Mouse (Mus musculus) intestine, embryonic 16.5 days (tissue): ENCODE results near the gene Asz1. TPM values are rescaled to one million over a fixed set of nuclear protein-coding genes. Genes with fewer than 3 reads are reported as not detected.

ENCODE experiments used
- ATAC-seq: fragments of 200-750 bp; cut with Nextera tagmentation; 2 replicates; pipeline ENCODE4 v1.8.0; 2017; ENCODE audit warnings: moderate TSS enrichment, moderate library complexity
- H3K27ac ChIP-seq: fragments of 300-500 bp; sonication (generic); 2 replicates; pipeline ENCODE4 v1.5.1; 2014; ENCODE audit warnings: mild to moderate bottlenecking, low read length
- H3K27me3 ChIP-seq: fragments of 300-500 bp; sonication (generic); replicated peaks from 2 replicates; pipeline ENCODE4 v1.6.1; 2014; ENCODE audit warnings: low read length, control low read depth, mixed read lengths; ENCODE audit not compliant: control insufficient read depth, insufficient read depth
- H3K36me3 ChIP-seq: fragments of 300-500 bp; sonication (generic); 2 replicates; pipeline ENCODE4 v1.6.1; 2014; ENCODE audit warnings: low read length, control low read depth; ENCODE audit not compliant: control insufficient read depth, insufficient read depth
- H3K4me1 ChIP-seq: fragments of 300-500 bp; sonication (generic); 2 replicates; pipeline ENCODE4 v1.6.1; 2014; ENCODE audit warnings: low read length, control low read depth, mixed read lengths; ENCODE audit not compliant: control insufficient read depth, insufficient read depth
- H3K4me2 ChIP-seq: fragments of 300-500 bp; sonication (generic); 2 replicates; pipeline ENCODE4 v1.6.1; 2014; ENCODE audit warnings: low read depth, low read length, control low read depth
- H3K4me3 ChIP-seq: fragments of 300-500 bp; sonication (generic); 2 replicates; pipeline ENCODE4 v1.5.1; 2014; ENCODE audit warnings: mild to moderate bottlenecking, low read length
- H3K9ac ChIP-seq: fragments of 300-500 bp; sonication (generic); 2 replicates; pipeline ENCODE4 v1.6.1; 2014; ENCODE audit warnings: low read depth, low read length
- H3K9me3 ChIP-seq: fragments of 300-500 bp; sonication (generic); 2 replicates; pipeline ENCODE4 v1.6.1; 2016; ENCODE audit warnings: low read length, control low read depth; ENCODE audit not compliant: control insufficient read depth
- WGBS: fragments of 180-500 bp; shearing (Covaris S2); extraction: QIAGEN DNeasy Blood & Tissue Kit; methylation state at CpG from one replicate; pipeline ENCODE4 v1.1.7; 2014; 5-methylcytosine and 5-hydroxymethylcytosine counted together
- polyA plus RNA-seq: library from polyadenylated mRNA; unstranded; fragments of >200 nt; fragmentation: Nextera tagmentation; extraction: Ambion mirVana; gene quantifications from 2 replicates; pipeline ENCODE4 v1.2.1, GENCODE M21; 2015

Gene Asz1
- polyA plus RNA-seq, 1 experiment from 2014 or later: 0.07 TPM

- Histone ChIP-seq H3K4me3 (peak within 1 kb of the TSS; percentile 51), H3K27me3 (peaks cover 41% of the 10 kb centered on the region), H3K9me3 (no peaks in the 10 kb centered on the region), H3K27ac (no peak within 1 kb of the TSS), H3K4me2 (peak within 1 kb of the TSS; percentile 84), H3K9ac (peak within 1 kb of the TSS; percentile 48), H3K36me3 (no peaks in the 10 kb centered on the region), H3K4me1 (peaks cover 16% of the 10 kb centered on the region)
- peak; percentile 59 for ATAC-seq
- 1% methylated on average over 47 of the region's 47 CpGs for WGBS
Measured at GRCm38 (mm10) chr6:18029746-18030656, 78.9 kb downstream of the Asz1 start, which contains the start of gene Wnt2. Wnt2 (minus strand) TSS chr6:18030585.

DNA sequence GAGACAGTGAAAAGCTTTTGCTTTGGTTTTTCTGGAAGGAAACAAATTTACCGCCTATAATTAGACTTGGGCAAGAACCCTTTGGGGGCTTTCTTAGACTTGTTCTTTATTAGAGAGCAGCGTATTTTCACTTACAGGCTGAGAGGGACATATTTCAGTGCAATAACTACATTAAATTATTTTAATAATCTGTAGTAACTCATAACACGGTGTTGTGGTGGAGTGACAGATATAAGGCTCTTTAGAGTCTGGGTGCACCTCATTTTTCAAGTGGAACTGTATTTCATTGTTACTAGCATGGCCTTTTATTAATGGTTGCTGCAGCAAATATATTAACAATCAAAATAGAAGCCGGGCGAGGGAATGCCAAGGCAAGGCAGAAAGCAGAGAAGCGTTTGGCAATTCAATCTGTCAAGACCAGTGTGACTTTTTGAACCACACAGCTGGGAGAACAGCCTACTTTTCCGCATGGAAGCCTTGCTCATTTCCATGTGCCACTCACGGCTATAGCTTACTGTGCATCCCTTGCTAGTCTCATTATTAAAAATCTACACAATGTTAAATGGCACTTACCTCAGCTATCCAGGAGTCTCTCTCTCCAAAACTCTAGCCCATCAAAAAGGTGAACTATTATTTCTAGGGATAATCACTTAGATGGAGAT, 84.6 kb downstream of the Asz1 start:
- Histone ChIP-seq H3K36me3 (no peaks in the 10 kb centered on the region), H3K9ac (no peak overlapping the region), H3K9me3 (no peaks in the 10 kb centered on the region), H3K4me2 (no peak overlapping the region), H3K27ac (no peak overlapping the region), H3K4me1 (no peaks in the 10 kb centered on the region), H3K4me3 (no peak overlapping the region), H3K27me3 (peaks cover 7% of the 10 kb centered on the region)
- ATAC-seq: no peak
- WGBS: 88% methylated on average over 8 of the region's 8 CpGs

GRCm38 (mm10) chr6:18013346-18013745, 95.5 kb downstream of the Asz1 start:
- no peak for ATAC-seq
- no peaks in the 10 kb centered on the region for H3K4me1 ChIP-seq
- H3K27ac ChIP-seq: no peak overlapping the region
- no peaks in the 10 kb centered on the region for H3K9me3 ChIP-seq
- no peaks in the 10 kb centered on the region for H3K36me3 ChIP-seq
- no peak overlapping the region for H3K9ac ChIP-seq
- H3K4me2 ChIP-seq: no peak overlapping the region
- H3K27me3 ChIP-seq: no peaks in the 10 kb centered on the region
- WGBS: 68% methylated on average over 7 of the region's 7 CpGs
- H3K4me3 ChIP-seq: no peak overlapping the region

- WGBS: 71% methylated on average over 3 of the region's 3 CpGs
- no peaks in the 10 kb centered on the region for H3K9me3 ChIP-seq
- H3K4me3 ChIP-seq: no peak overlapping the region
- H3K36me3 ChIP-seq: no peaks in the 10 kb centered on the region
- no peak overlapping the region for H3K27ac ChIP-seq
- H3K4me1 ChIP-seq: no peaks in the 10 kb centered on the region
- no peak overlapping the region for H3K4me2 ChIP-seq
- H3K9ac ChIP-seq: no peak overlapping the region
- no peaks in the 10 kb centered on the region for H3K27me3 ChIP-seq
- no peak for ATAC-seq
Measured at GRCm38 (mm10) chr6:18007356-18007755, 101.5 kb downstream of the Asz1 start.

GRCm38 (mm10) chr6:18002065-18002464, 106.8 kb downstream of the Asz1 start:
- Histone ChIP-seq H3K27me3 (no peaks in the 10 kb centered on the region), H3K4me3 (no peak overlapping the region), H3K9ac (no peak overlapping the region), H3K4me2 (no peak overlapping the region), H3K4me1 (no peaks in the 10 kb centered on the region), H3K27ac (no peak overlapping the region), H3K36me3 (no peaks in the 10 kb centered on the region), H3K9me3 (no peaks in the 10 kb centered on the region)
- 89% methylated on average over 6 of the region's 6 CpGs for WGBS
- no peak for ATAC-seq

Other genes starting within 250 kb of the Asz1 start
- gene Wnt2, start 78.5 kb downstream of the Asz1 start, polyA plus RNA-seq: 0.33 and 0.44 TPM in 2 replicates
- gene Cftr, start 61.6 kb upstream of the Asz1 start, polyA plus RNA-seq: 12.7 and 13.9 TPM in 2 replicates